Mouse (Mus musculus) embryo, embryonic 11.5 days (tissue): ENCODE results near the gene Trim16.

Experiments used
- DNase-seq: peaks from one replicate; pipeline ENCODE4 v3.0.0-alpha.2; 2012; ENCODE audit warnings: low read depth, low spot score

Trim16 gene

GRCm38 (mm10) chr11:62820059-62820541, at the start of gene Trim16:
TSS of gene Trim16 (plus strand) at chr11:62820231.
- DNase-seq, result peak; percentile 29

DNA sequence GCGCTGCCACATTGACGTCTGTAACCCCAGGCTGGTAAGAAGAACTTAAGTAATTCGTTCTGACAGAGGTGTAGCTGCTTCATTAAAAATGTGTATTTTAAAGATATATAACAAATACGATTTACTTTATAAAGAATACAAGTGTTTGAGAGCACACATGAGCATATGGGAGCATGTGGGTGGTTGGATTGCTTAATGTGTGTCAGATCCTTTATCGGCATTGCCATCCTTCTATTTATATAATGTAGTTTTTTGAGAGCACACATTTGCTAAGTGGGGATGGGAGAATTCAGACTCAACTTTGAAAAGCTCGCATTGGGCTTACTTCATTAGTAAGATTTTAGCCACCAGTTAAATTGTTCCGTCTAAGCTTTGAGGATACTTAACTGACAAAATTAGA, 43.5 kb upstream of the Trim16 start:
- DNase-seq, result no peak

DNA sequence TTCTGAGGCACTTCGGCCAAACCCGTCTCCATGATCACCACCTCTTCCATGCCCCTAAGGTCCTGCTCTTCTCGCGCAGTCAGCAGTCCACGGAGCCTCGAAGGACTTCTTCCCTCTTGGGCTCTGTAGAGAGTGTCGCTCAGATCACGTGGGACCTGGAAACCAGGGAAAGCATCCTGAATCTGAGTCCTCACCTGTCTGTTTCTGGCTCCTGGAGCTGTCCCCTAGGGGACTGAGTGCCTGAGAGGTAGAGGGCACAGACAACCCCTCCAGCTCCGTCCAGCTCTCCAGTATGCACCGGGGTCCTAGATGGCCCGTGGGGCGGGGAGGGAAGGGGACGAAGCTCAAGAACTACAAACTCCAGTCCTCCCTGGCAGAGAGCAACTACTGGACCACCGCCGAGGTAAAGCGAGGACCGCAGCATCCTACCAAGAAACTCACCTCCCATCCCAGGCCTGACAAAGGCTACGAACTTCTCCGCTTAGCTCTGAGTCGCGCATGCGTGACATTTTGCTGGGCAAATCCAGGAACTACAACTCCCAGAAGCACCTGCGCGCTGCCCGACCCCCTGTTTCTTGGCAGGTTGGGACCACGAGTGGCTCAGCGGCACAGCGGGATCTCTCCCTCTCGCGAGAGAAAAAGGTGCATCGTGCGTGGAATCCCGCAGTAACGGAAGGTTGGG, 31.0 kb upstream of the Trim16 start, which contains the start of gene Zfp286:
TSS of gene Zfp286 (minus strand) at position 528 of the 682 bp plus-strand sequence.
- DNase-seq, result peak; percentile 91

GRCm38 (mm10) chr11:62789617-62789936, 30.5 kb upstream of the Trim16 start:
- DNase-seq, result no peak

DNA sequence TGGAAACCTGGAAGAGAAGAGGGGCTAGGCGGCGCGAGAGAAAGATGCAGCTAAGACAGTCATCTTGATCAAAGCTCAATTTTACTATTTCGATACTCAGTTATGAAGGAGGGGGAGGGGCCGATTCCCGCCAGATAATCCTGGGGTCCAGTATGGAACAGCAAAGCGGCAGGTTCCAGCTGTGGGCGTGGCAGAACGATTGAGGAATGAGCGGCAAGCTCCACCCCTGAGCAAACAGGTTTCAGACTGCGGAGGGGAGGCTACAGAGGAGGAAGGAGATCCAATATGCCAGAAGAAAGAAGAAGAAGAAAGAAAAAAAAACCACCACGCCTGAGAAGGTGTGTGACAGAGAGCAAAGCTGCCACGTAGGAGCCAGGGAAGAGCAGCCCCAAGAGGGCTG, 15.9 kb upstream of the Trim16 start:
- no peak for DNase-seq

DNA sequence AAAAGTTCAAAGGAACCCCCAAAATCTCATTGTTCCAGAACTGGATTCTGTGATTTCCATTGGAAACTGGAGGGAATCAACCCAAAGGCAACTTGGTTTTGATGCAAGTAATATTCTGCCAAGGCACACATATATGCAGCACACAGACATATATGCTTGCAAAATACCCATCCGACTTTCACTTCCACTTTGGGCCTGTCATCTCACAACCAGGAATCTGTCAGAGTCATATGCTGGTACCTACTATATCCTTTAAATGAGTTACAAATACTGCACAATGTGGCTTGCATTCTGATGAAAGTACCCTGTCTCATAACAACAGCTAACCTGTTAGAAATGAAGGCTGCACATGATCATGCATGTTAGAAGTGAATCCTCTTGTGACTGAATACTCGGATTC, 12.1 kb upstream of the Trim16 start:
- DNase-seq, result no peak

DNA sequence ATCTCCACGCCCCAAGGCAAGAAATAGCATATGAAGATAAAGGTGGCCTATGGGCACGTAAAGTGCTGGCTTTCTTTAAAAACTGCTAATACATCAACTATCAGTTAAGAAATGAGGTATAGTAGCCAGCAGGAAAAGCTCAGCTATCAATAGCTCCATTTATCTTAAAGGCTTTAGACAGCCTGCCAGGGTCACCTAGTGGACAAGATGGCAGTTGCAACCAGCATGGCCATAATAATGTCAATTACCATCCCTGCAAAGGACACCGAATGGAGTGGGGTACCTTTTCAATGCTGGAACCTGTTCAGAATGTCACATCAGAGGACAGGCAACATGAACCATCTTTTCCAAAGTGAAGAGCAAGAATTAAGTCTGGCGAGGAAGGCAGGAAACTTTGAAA, 10.8 kb upstream of the Trim16 start:
- DNase-seq, result no peak

- no peak for DNase-seq
Measured at GRCm38 (mm10) chr11:62812268-62812667, 7.8 kb upstream of the Trim16 start.

DNA sequence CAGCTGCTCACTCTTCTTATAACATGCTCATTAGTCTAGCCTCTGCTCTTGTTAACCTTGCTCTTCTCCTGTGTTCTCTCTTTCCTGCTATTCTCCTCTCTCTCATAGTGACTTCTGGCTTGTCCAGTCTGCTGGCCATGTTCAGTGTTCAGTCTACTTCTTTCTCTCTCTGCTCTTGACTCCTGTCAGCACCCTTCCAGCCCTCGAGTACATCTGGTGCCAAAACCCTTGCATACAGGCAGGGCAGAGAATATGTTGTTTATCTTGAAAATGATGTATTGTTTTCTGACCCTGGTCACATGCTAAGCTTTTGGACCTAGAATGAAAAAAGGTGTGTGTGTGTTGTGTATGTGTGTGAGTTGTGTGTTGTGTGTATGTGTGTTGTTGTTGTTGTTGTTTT, 6.5 kb upstream of the Trim16 start:
- no peak for DNase-seq

DNA sequence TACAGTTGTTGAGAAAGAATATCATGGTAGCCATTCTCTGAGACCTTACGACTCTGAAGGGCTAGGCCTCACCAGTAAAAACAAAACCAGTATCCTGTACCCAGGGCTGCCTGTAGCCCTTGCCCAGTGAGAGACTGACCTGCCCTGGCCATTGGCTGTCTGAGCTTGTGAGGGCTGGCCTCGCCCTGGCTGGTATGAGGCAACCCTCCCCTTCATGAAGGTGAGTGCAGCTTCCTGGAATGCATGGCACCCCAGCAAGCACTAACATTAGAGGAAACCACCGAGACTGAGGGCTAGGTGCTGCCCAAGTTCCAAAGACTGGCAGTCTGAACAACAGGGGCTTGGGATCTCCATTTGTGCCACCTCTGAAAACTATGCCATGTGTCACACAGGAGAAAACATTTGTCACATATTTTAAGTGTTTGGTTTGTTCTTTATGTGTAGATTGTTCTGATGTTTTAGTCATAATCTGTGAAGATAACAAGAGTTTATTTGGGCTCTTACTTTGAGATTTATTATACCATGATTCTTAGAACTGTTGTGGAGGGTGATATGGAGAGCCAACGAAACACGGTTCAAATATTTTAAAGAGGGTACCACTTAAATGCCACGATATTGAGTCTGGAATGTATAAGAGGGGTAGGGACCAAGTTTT, 5.9 kb upstream of the Trim16 start:
- DNase-seq, result no peak

DNA sequence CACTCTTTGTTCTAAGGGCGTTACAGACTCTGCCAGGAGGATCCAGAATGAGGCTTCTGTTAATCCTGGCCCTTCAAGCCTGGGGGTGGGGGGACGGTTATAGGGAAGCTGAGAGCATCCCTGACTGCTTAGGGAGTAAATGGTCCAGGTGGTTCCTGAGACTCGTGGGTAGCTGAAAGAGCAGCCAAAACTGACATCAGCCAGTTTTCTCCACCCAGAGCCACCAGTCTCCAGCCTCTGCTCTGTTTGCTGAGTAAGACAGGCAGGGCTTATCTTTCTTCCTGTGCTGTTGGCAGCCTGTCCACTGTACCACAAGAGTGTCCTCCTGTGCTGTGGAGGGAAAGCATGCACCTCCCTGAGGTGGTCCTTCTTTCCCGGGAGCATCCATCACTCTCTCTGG, 5.4 kb upstream of the Trim16 start:
- DNase-seq, result no peak

DNA sequence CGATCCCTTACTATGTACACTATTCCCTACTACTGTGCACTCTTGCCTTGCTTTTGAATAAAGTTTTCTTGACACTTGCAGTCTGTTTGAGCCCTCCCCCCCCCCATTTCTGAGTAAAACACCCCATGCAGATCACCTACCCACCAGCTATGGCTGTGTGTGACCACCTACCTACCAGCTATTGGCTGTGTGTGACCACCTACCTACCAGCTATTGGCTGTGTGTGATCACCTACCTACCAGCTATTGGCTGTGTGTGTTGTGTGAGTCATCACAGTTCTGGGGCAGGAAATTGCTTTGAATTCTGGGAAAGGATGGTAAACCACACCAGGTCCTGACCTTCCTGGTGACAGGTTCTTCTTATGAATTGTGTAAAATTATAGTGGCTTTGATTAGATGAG, 4.6 kb upstream of the Trim16 start:
- no peak for DNase-seq

DNA sequence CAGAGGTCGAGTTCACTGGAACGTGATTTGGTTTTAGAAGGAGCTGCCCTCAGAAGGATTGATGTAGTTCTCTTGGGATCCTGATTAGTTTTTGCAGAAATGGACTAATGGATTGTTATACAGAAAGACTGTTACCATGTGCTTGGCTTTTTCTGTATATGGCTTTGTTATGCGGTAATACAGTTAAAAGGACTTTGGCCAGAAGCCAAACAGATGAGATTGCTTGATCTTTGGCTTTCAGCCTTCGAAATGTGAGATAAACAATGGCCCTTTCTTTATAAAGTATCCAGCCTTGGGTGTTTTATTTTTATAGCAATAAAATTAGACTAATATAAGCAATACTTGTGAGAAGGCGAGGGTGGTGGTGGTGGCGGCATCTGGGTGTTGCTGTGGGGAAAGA, 3.4 kb upstream of the Trim16 start:
- no peak for DNase-seq

DNA sequence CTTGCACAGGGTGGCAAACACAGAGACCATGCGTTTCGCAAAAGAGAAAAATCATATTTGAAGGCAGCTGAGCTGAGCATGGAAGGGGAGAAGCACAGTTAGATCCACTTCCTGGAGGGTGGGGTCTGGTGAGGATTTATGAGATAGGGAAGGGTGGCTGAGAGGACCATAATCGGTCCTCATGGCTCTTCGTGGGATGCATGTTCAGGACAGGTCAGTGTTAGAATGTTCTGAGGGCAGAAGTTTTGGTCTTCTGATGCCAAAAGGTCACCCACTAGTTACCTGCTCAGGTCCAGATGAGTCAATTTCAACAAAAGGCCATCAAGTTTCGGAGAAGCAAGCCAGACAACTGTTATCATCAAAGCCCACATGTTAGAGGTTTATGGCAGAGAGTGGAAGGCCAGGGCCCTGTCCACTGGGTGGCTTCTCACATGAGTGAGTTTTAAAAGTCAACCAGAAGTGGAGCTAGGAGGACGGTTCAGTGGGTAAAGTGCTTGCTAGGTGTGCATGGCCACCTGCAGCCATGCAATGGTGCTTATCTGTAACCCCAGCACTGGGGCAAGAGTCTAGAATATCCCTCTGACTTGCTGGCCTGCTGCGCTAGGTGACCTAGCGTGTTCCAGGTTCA, 858 bp upstream of the Trim16 start:
- DNase-seq, result no peak

DNA sequence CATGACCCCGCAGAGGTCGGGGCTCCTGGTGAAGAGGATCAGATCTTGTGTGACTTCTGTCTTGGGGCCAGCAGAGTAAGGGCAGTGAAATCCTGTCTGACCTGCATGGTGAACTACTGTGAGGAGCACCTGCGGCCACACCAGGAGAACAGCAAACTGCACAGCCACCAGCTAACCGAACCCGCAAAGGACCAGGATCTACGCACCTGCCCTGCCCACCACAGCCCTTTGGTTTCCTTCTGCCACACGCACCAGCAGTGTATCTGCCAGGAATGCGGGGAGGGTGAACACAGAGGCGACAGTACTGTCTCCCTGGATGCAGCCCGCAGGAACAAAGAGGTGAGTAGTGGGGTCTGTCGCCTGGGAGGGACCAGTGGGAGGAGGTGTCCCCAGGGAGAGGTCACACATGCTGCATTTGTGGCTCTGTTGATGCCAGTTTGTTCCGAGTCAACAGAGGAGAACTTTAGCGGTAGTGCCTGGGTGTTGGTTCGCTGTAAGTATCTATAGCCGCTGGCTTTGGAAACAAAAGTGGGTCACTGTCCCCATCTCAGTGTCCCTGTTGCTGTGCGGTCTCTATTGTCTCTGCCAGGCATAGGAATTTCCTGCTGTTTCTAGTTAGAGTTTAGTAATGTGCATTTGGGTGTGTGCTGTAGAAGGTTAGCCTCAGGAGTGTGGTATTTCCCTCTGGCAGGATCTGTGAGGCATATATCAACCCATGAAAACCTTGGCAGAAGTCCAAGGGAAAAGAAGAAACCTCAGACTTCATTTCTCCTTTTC, 818 bp downstream of the Trim16 start:
- peak; percentile 22 for DNase-seq

DNA sequence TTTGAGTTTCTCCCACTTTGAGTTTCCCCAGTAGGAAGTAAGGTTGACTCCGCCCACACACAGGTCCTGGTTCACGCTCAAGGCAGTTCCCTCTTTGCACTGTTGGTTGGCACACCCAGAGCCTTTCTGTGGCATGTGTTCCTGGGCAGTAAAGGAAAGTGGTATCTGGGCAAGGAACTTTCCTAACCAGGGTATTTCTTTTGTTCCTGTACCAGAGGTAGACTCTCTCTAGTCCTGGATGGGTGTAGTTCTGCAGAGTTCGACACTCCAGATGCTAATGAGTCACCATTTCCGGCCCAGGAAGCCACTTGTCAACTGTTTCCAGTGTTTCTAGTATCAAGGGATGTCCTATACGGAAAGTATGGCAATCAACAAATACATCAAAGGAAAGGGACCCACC, 1.9 kb downstream of the Trim16 start:
- no peak for DNase-seq

GRCm38 (mm10) chr11:62824211-62824610, 4.2 kb downstream of the Trim16 start:
- no peak for DNase-seq

DNA sequence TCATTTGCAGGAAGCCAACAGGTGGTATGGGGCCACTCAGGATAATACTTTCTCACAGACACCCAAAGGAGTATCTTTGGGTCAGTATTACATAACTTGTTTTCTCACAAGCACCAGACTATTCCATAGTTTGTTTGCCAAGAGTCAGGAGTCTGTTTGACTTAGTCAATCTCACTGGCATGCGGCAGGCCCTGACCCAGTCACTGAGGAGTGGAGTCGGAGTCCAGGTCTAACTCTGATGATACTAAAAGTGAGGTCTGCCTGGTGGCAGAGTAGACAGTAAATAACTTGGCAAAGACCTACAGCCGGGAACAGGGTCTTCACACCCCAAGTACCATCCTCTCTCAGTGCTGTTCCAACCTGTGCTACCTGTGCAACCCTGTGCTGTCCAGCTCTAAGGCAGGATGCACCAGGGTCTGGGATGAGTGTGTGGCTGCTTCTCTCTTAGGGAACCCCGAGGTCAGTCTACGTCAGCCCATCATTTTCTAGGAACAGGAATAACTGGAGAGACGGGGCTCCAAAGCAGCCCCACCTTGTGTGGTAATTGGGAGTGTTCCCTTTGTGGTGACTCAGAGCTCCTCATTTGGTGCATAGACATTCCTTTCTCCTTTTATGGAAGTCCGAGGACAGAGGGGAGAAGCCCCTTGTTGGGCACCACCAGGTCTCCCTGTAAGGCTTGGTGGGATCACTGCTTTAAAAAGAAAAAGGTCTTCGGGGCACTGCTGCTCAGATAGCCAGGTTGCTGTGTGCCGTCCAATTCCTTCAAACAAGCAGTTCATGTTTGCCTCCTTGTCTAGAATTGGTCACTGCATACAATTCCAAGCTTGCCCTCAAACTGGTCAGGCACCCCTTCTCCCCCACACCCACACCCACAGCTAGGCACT, 5.4 kb downstream of the Trim16 start:
- no peak for DNase-seq

DNA sequence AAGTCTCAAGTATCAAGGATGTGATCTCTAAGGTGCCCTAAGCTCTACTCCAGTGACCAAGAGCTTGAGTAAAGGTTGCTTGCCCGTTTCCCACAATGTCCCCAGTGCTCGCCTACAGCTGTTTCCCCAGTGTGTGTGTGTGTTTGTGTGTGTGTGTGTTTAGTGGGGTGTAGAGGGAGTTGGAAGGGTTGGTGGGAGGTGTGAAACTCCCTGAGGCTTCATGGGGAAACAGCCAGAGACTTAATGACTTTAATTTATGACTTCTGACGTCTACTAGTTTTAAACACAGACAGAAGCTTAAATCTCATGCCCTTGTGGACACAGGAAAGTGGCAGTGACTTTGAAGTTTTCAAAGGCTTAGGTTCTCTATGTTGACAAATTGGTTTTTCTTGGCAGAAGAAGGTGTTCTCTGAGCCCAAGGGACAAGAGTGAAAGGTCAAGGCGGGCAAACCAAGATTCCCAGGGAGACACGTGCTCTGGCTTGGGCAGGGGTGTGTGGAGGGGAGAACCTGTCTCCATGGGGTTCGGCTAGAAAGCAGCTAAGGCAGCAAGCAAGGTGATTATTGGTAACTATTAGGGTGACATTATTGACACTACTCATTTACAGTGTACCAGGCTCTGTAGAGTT, 6.2 kb downstream of the Trim16 start:
- no peak for DNase-seq

DNA sequence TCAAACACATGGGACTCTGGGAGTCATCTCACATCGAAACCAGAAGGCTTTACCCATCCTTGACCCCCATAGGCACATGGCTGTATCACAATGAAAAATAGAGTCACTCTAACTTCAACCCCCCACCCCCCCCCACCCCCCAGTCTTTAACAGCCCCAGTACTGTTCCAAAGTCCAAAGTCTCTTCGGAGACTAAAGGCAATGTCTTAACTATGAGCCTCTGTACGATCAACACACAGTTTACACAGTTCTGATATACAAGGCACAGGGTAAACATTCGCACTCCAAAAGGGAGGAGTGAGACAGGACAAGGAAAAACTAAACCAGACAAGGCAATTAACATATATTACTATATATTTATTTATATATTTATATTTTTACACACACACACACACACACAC, 7.1 kb downstream of the Trim16 start:
- no peak for DNase-seq

DNA sequence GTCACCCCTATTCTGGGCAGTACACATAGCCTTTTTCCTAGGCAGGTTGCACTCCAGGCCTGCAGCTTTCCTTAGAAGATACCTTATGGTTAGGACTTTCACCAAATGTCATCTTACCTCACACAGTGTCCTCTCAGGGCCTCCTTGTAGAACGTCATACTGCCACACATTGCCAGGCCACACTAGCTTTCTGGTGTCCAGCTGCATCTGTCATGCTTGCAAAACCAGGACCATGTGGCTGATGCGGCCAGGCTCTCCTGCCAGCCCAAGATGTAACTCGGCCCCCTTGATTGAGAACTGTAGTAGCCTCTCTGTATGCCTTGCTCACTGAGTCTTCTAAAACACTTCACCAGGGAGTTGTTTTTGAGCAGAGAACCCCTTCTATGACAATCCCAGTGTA, 7.9 kb downstream of the Trim16 start:
- DNase-seq, result no peak
